Mouse (Mus musculus) 3T3-L1 (cell line): ENCODE data around the gene Plekhs1.
"Not testable (repeated sequence)": the region's sequence is repeated elsewhere in the genome, so short reads cannot be mapped to it uniquely, and the experiment has no call there.

Experiments used
- DNase-seq: peaks from one replicate; pipeline ENCODE4 v3.0.0-alpha.2; 2015; ENCODE audit warnings: low read depth, low spot score

The Plekhs1 gene

DNA sequence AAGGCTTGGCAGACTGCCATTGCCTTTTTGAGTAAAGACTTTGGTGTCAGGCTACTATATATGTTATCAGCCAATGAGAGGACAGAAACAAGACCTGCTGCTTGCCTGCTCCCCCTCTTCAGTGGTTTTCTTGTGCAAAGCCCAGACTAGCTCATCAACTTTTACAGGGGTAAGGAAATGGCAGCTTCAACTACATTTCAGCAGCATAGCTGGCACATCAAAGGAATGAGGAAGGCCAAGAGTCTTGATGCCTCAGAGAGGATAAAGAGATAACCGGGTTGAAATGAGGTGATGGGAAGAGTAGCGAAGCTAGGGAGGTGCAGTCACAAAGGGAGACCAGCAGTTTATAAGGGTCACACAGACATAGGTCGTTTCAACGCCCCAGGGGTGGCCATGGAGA is 3.9 kb upstream of the Plekhs1 start:
- DNase-seq, result no peak

- DNase-seq, result no peak
Measured at GRCm38 (mm10) chr19:56459154-56460050, 2.0 kb upstream of the Plekhs1 start.

DNA sequence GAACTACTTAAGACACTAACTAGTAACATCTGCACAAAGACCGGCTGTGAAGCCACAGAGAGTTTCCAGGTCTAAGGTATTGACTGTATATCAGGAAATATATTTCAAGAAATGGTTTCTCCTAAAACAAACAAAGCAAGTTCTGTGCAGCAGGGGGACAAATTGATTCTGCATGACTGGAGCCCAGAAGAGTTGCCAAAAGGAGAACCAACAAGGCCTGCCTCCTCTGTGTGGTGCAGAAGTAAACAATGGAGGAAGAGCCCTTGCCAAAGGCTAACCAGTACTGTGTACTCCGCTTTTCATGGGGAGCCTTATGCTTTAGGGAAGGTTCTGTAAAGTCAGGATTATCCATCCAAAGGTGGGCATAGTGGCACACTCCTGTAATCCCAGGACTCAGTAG is 1.2 kb upstream of the Plekhs1 start:
- no peak for DNase-seq

DNA sequence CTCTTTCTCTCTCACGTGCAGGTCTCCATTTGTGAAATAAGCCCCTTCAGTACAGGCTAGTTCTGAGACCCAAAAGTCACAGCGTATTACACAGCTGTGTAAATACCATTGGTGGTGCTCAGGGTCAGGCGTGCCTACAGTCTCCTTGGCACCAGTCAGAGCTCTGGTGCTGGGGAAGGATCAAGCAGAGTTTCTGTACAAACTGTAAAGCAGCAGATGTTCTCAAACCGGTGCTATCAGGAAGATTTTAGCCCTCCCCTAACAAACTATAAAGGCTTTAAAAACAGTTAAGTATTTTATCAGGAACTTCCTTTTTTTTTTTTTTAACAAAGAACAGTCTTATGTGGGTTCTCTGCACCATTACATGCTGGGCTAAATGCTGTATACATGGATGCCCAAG is 1.3 kb downstream of the Plekhs1 start:
- no peak for DNase-seq

- no peak for DNase-seq
Measured at GRCm38 (mm10) chr19:56466486-56466885, 5.0 kb downstream of the Plekhs1 start.

DNA sequence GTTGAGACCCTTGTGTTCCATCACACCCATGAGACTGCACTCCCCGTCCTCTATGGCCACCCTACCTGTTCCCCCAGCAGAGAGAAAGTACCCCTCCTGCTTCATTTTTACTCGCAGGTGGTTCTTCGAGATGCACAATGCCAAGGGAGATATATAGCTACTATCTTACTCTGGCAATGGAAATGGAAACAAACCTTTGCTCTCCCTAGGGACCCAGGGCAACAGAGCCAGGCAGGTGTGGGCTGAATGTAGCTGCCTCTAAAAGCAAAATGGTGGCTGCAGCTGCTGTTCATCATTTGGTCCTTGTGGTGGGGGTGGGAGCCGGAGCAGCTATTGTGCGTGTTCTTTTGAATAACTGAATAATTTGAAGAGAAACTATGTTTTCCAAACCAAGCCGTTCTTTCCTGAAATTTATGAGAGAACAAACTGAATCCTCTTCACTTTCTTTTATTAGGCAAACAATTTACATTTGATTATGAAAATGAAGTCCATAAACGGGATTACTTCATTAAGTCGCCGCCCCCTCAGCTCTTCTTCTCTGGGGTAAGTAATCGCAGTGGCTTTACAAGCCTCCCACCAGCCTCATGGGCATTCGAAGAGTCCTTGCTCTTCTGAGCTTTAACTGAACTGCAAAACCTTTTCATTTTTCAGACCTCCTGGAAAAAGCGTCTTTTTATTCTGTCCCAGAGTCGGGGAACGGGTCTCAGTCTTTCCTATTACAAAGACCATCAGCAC is 9.0 kb downstream of the Plekhs1 start:
- no peak for DNase-seq

DNA sequence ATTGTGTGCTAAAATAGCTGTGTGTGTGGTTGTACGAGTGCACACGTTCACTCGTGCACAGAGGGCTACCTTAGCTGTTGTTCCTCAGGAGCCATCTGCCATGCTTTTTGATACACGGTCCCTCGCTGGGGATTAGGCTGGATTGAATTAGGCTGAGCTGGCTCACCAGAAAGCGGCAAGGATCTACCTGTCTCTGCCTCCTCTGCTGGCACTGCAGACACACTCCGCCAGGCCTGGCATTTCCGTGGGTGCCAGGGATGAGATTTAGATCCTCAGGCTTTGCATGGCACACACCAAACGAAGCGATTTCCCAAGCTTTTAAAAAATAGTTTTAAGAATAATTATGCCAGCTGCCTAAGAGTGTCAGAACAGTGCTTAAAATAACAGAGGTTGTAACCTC is 10.5 kb downstream of the Plekhs1 start:
- no peak for DNase-seq

GRCm38 (mm10) chr19:56474869-56475550 is 13.6 kb downstream of the Plekhs1 start:
- no peak for DNase-seq

DNA sequence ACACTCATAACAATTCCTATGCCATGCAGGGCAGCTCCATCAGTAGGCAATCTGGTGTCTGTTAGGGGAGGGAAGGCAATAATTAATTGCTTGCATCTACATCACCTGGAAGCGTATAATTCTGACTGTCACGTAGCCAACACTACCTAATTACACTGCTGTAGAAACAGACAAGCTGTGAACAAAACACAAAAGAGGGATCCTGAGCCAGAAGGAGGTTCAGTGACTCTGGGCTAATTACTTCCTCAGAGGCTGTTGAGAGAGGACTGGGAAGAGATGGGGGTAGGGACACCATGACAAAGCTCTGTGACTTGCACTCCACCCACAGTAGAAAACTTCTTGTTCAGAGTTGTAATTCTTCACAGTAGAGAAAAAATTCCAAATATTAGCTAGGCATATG is 15.1 kb downstream of the Plekhs1 start:
- DNase-seq, result no peak

GRCm38 (mm10) chr19:56477253-56477652 is 15.8 kb downstream of the Plekhs1 start:
- DNase-seq, result no peak

- DNase-seq, result no peak
Measured at GRCm38 (mm10) chr19:56477832-56478231, 16.4 kb downstream of the Plekhs1 start.

DNA sequence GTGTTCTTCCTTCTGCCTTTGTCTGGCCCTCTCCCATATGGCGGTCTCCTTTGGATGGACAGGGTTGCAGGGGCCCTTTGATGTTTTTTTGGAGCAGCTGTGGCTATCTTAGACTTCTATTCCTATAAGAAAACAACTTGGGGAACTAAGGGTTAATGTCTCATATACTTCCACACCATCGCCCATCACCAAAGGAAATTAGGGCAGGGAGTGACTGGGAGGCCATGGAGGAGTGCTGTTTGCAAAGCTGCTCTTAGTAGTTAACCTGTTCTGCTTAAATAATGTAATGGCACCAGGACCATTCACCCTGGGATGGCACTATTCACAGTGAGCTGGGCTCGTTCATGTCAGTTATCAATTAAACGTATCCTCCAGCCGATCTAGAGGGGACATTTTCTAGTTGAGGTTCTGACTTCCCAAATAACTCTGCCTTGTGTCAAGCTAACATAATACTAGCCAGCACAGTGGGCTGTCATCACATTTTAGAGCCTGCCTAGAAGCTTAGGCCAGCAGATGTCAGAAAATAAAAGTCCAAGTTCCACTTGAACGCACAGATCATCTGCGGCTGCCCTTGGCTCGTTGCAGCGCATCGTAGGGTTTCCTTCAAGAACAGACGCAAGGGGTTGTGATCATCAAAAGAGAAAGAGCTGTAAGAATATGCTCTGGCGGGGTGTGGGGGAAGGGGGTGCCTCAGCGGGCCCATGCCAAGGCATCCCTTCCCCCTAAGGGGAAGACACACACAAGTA is 23.4 kb downstream of the Plekhs1 start:
- DNase-seq, result no peak

DNA sequence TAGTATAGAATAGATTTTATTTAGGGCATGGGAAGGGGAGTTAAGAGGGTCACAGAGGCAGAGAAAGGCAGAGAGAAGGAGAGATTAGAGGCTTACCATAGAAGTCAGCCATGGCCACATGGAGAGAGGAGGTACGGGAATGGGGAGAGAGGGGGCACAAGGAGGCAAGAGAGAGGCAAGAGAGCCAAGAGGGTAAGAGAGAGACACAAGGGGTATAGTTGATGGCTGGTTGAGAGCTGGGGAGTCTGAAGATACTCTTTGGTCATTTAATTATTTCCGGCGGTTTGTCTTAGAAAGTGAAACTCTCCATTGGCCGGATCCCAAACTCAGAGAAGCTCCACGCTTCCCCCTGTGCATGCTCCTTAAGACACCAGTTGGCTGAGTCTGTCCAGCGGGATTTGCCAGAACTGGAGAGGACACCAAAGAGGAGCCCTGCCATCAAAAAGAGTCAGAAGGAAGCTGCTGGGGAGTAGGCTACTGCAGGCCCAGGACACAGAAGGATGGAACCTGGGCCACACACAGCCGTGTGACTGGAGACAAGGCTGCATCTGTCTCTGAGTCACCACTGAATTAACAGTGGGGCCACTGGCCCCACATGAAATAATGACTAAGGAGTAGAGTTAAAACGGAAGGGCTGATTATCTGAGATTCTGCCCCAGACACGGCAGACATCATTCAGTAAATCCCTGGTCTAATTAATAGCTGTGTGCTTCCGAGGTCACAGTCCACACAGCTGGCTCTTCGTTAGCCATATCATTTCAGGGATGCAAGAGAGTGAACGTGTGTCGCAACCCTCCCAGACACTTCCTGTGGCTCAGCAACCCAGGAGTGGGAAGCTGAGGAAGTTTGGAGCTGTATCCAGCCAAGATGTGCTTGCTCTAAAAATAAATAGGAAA is 24.2 kb downstream of the Plekhs1 start:
- peak; percentile 43 for DNase-seq

DNA sequence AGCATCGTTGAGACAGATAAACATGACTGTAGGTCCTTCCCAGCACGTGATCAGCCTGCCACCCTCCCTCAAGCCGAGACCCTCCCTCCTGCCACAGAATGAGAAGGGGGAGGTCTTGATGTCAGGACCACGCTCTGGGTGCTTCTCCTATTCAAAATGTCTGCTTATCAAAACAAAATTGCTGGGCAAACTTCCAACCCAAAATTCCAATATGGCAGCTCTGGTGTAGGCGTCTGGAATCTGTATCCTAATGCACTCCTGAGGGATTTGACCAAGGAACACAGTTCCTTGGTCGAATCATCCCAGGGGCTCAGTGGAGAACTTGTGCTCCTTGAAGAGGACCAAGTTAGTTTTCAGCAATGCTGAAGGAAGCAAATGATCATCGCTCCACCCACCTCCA is 25.5 kb downstream of the Plekhs1 start:
- peak; percentile 71 for DNase-seq

DNA sequence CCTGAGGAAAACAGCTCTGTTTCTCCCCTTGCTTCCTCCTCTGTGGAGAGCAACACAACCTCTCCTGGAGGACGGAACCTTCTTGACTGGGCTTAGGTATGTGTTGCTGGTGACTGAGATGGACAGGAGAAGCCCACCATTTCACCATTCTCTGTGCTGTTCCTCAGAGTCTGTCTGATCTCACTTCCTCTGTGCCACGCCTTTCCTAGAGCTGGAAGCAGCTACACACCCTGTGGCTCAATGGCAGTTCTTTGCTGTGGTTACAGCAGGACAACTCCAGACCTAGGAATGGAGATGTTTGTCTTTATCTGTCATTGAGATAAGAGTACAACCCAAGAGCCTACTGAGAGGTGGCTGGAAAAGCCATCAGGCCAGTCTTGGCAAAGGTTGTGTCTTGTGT is 25.9 kb downstream of the Plekhs1 start:
- DNase-seq, result no peak

- no peak for DNase-seq
Measured at GRCm38 (mm10) chr19:56489601-56490000, 28.2 kb downstream of the Plekhs1 start.

- DNase-seq, result not testable (repeated sequence)
Measured at GRCm38 (mm10) chr19:56494157-56494556, 32.7 kb downstream of the Plekhs1 start.

GRCm38 (mm10) chr19:56503069-56503468 is 41.6 kb downstream of the Plekhs1 start:
- DNase-seq, result not testable (repeated sequence)

DNA sequence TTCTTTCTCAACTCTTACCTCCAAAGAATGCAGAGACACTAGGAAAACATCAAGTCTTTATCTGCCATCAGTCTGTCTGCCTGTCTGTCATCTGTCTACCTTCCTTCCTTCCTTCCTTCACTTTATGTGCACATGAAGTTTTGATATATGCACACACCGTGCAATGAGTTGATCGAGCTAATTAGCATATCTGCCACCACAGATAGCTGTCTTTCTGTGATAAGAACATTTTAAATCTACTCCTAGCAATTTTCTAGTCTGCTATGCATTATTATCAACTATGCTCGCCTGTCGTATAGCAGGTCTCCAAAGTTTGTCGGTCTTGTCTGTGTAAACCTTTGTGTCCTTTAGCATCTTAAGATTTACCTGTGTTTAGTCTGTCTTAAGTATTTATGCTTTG is 42.1 kb downstream of the Plekhs1 start:
- DNase-seq, result not testable (repeated sequence)

GRCm38 (mm10) chr19:56511207-56511606 is 49.8 kb downstream of the Plekhs1 start:
- not testable (repeated sequence) for DNase-seq
